Mouse (Mus musculus) midbrain, embryonic 11.5 days (tissue): ENCODE data around the gene Kif1b. TPM values are rescaled to one million over a fixed set of nuclear protein-coding genes. Genes with fewer than 3 reads are reported as not detected.
"Not testable (repeated sequence)": the region's sequence is repeated elsewhere in the genome, so short reads cannot be mapped to it uniquely, and the experiment has no call there.

Experiments used
- ATAC-seq: fragments of 200-750 bp; cut with Nextera tagmentation; 2 replicates; pipeline ENCODE4 v1.8.0; 2017; ENCODE audit warnings: moderate TSS enrichment, moderate library complexity; ENCODE audit not compliant: low FRiP score
- DNase-seq: peaks from one replicate; pipeline ENCODE4 v3.0.0; 2015; ENCODE audit warnings: low spot score; ENCODE audit errors: missing footprints
- H3K27ac ChIP-seq: fragments of 300-500 bp; sonication (generic); 2 replicates; pipeline ENCODE4 v1.5.1; 2014; ENCODE audit warnings: low read depth, low read length
- H3K27me3 ChIP-seq: fragments of 300-500 bp; sonication (generic); 2 replicates; pipeline ENCODE4 v1.6.1; 2014; ENCODE audit warnings: mild to moderate bottlenecking, low read length, moderate library complexity, mixed read lengths; ENCODE audit not compliant: control insufficient read depth, insufficient read depth
- H3K36me3 ChIP-seq: fragments of 300-500 bp; sonication (generic); 2 replicates; pipeline ENCODE4 v1.6.1; 2014; ENCODE audit warnings: mild to moderate bottlenecking, low read length, moderate library complexity, mixed read lengths; ENCODE audit not compliant: control insufficient read depth, insufficient read depth
- H3K4me1 ChIP-seq: fragments of 300-500 bp; sonication (generic); 2 replicates; pipeline ENCODE4 v1.6.1; 2014; ENCODE audit warnings: low read length; ENCODE audit not compliant: control insufficient read depth, insufficient read depth
- H3K4me2 ChIP-seq: fragments of 300-500 bp; sonication (generic); 2 replicates; pipeline ENCODE4 v1.6.1; 2014; ENCODE audit warnings: mild to moderate bottlenecking, moderate library complexity
- H3K4me3 ChIP-seq: fragments of 300-500 bp; sonication (generic); 2 replicates; pipeline ENCODE4 v1.5.1; 2014; ENCODE audit warnings: low read depth, low read length
- H3K9ac ChIP-seq: fragments of 300-500 bp; sonication (generic); 2 replicates; pipeline ENCODE4 v1.6.1; 2014; ENCODE audit warnings: low read length
- H3K9me3 ChIP-seq: fragments of 300-500 bp; sonication (generic); 2 replicates; pipeline ENCODE4 v1.6.1; 2016; ENCODE audit warnings: low read length; ENCODE audit not compliant: control insufficient read depth
- WGBS: fragments of 180-500 bp; shearing (Covaris S2); extraction: QIAGEN DNeasy Blood & Tissue Kit; methylation state at CpG from one replicate; pipeline ENCODE4 v1.1.7; 2014; 5-methylcytosine and 5-hydroxymethylcytosine counted together
- polyA plus RNA-seq: library from polyadenylated mRNA; unstranded; fragments of >200 nt; fragmentation: Nextera tagmentation; extraction: Ambion mirVana; gene quantifications from 2 replicates; pipeline ENCODE4 v1.2.1, GENCODE M21; 2014

The Kif1b gene
- polyA plus RNA-seq, 1 experiment from 2014 or later, result 95.0 TPM

GRCm38 (mm10) chr4:149254827-149255226, 52.7 kb downstream of the Kif1b start:
- peaks cover 4% of the 10 kb centered on the region for H3K36me3 ChIP-seq
- H3K4me3 ChIP-seq, result no peak overlapping the region
- H3K4me2 ChIP-seq, result no peak overlapping the region
- DNase-seq (no peak), ATAC-seq (peak; percentile 51)
- no peaks in the 10 kb centered on the region for H3K27me3 ChIP-seq
- WGBS, result 71% methylated on average over 4 of the region's 4 CpGs
- peak overlapping the region; percentile 88 for H3K27ac ChIP-seq
- no peak overlapping the region for H3K9ac ChIP-seq
- no peaks in the 10 kb centered on the region for H3K9me3 ChIP-seq
- peaks cover 24% of the 10 kb centered on the region for H3K4me1 ChIP-seq

DNA sequence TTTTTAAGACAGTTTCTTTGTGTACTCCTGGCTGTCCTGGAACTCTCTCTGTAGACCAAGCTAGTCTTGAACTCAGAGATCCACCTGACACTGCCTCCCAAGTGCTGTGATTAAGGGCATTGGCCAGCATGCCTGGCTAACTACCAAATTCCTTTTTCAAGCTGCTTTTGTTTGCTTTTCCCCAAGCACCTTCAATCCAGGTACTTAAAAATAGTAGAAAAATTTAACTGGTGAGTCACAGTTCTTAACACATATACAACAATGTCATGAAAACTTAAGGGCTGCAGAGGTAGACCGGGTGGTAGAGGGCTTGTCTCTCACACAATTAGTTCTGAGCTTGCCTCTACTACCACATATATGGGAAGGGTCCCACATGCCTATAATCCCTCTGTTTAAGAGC, 58.2 kb downstream of the Kif1b start:
- 94% methylated on average over 1 of the region's 1 CpGs for WGBS
- H3K27ac ChIP-seq, result no peak overlapping the region
- ATAC-seq (no peak), DNase-seq (no peak)
- H3K4me2 ChIP-seq, result no peak overlapping the region
- H3K27me3 ChIP-seq, result no peaks in the 10 kb centered on the region
- H3K36me3 ChIP-seq, result peaks cover 10% of the 10 kb centered on the region
- H3K9ac ChIP-seq, result no peak overlapping the region
- peaks cover 17% of the 10 kb centered on the region for H3K4me1 ChIP-seq
- no peak overlapping the region for H3K4me3 ChIP-seq
- no peaks in the 10 kb centered on the region for H3K9me3 ChIP-seq

GRCm38 (mm10) chr4:149247772-149248171, 59.7 kb downstream of the Kif1b start:
- no peak overlapping the region for H3K4me2 ChIP-seq
- peak; percentile 38; the same call in 1 of the 2 replicates for ATAC-seq
- DNase-seq, result peak; percentile 88
- H3K9ac ChIP-seq, result peak overlapping the region; percentile 44; the same call in 1 of the 2 replicates
- peaks cover 17% of the 10 kb centered on the region for H3K4me1 ChIP-seq
- peaks cover 16% of the 10 kb centered on the region for H3K36me3 ChIP-seq
- peak overlapping the region; percentile 88 for H3K27ac ChIP-seq
- H3K4me3 ChIP-seq, result no peak overlapping the region
- 68% methylated on average over 5 of the region's 5 CpGs for WGBS
- H3K27me3 ChIP-seq, result no peaks in the 10 kb centered on the region
- no peaks in the 10 kb centered on the region for H3K9me3 ChIP-seq

DNA sequence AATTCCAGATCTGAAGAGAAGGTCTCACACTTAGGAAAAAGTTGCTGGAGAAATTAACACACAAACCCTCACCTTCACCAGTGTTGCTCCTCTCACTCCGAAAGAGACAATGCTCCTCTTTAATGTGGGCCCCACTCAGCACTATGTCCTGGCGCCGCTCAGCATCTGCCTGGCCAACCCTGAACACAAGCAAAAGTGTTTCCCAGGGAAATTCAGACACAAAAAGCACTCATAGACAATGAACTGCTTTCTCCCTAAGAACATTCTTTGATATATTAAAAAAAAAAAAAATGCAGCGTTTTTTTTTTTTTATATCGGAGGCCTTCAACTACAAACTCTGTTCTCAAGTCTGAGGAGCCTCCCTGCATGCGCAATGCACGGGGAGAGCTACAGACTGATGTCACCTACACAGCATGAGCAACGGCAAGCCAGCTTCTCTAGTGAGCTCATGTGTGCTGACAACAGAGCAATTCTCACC, 60.3 kb downstream of the Kif1b start:
- DNase-seq (peak; percentile 93), ATAC-seq (peak; percentile 66; the same call in 1 of the 2 replicates)
- WGBS, result 39% methylated on average over 8 of the region's 8 CpGs
- H3K27me3 ChIP-seq, result no peaks in the 10 kb centered on the region
- no peak overlapping the region for H3K4me3 ChIP-seq
- H3K4me1 ChIP-seq, result peaks cover 17% of the 10 kb centered on the region
- H3K9ac ChIP-seq, result peak overlapping the region; percentile 51
- H3K36me3 ChIP-seq, result peaks cover 13% of the 10 kb centered on the region
- H3K27ac ChIP-seq, result peak overlapping the region; percentile 88
- H3K9me3 ChIP-seq, result no peaks in the 10 kb centered on the region
- H3K4me2 ChIP-seq, result peak overlapping the region; percentile 19; the same call in 1 of the 2 replicates

DNA sequence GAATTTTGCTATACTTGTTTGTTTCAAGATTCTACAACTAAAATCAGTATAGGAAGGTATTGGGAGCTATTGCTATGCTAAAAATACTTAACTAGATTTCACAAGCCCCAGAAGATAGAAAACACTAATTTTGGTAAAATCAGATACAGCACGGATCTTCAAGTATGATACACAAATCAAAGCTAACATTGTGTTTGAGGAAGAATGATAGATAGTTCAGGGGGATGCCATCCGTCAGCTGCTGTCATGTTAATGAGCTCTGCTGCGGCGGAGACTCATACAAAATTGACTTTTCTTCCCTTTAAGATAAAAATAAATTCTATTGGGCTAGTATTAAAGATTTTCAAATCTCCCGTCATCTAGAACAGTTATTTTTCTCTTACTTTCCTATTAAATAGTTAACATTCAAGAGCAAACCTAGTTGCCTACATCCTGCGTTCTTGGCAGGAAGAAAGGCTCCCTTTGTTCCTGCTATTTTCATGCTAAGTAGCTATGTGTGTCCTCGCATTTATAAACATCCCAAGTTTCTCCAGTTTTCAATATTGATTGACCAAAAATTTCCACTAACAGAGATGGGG, 60.8 kb downstream of the Kif1b start:
- WGBS, result 49% methylated on average over 7 of the region's 7 CpGs
- peak overlapping the region; percentile 51 for H3K9ac ChIP-seq
- H3K4me3 ChIP-seq, result no peak overlapping the region
- H3K4me2 ChIP-seq, result peak overlapping the region; percentile 19; the same call in 1 of the 2 replicates
- no peaks in the 10 kb centered on the region for H3K9me3 ChIP-seq
- DNase-seq (no peak), ATAC-seq (0 out of 2 replicates have a peak, but pooled peaks have one; percentile 42)
- H3K36me3 ChIP-seq, result peaks cover 13% of the 10 kb centered on the region
- no peaks in the 10 kb centered on the region for H3K27me3 ChIP-seq
- peaks cover 17% of the 10 kb centered on the region for H3K4me1 ChIP-seq
- peak overlapping the region; percentile 88 for H3K27ac ChIP-seq

GRCm38 (mm10) chr4:149237011-149237410, 70.5 kb downstream of the Kif1b start:
- 95% methylated on average over 15 of the region's 15 CpGs for WGBS
- Histone ChIP-seq H3K9me3 (no peaks in the 10 kb centered on the region), H3K36me3 (peaks cover 13% of the 10 kb centered on the region), H3K9ac (no peak overlapping the region), H3K27me3 (no peaks in the 10 kb centered on the region), H3K4me3 (no peak overlapping the region), H3K27ac (no peak overlapping the region), H3K4me2 (no peak overlapping the region), H3K4me1 (peaks cover 5% of the 10 kb centered on the region; the same call in 1 of the 2 replicates)
- ATAC-seq (no peak), DNase-seq (no peak)

- no peak for DNase-seq
- Histone ChIP-seq H3K9me3 (no peaks in the 10 kb centered on the region), H3K36me3 (peaks cover 13% of the 10 kb centered on the region), H3K4me1 (0 out of 2 replicates have a peak, but pooled peaks cover 2% of the 10 kb centered on the region), H3K4me3 (no peak overlapping the region), H3K9ac (no peak overlapping the region), H3K27me3 (no peaks in the 10 kb centered on the region), H3K4me2 (no peak overlapping the region), H3K27ac (no peak overlapping the region)
- ATAC-seq, result no peak
- 70% methylated on average over 9 of the region's 9 CpGs for WGBS
Measured at GRCm38 (mm10) chr4:149233938-149234337, 73.6 kb downstream of the Kif1b start.

DNA sequence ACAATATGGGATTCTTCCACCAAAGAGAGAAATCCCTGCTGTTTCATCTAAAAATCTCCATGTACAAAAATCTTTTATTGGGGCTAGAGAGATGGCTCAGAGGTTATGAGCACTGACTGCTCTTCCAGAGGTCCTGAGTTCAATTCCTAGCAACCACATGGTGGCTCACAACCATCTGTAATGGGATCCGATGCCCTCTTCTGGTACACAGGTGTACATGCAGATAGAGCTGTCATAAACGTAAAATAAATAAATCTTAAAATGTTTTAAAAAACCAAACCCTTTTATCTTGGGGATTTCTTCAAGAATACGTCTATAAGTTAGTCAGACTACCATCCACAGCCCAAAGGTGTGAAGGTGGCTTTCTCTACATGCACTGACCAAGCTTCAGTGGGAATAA, 78.8 kb downstream of the Kif1b start:
- H3K36me3 ChIP-seq, H3K4me2 ChIP-seq, DNase-seq, H3K4me1 ChIP-seq, H3K9ac ChIP-seq, H3K9me3 ChIP-seq, H3K27ac ChIP-seq, ATAC-seq, H3K4me3 ChIP-seq, H3K27me3 ChIP-seq: not testable (repeated sequence)
- WGBS, result 93% methylated on average over 3 of the region's 3 CpGs

GRCm38 (mm10) chr4:149228256-149228655, 79.2 kb downstream of the Kif1b start:
- no peaks in the 10 kb centered on the region; the same call in 1 of the 2 replicates for H3K9me3 ChIP-seq
- H3K4me3 ChIP-seq, result no peak overlapping the region
- H3K27me3 ChIP-seq, result no peaks in the 10 kb centered on the region
- H3K36me3 ChIP-seq, result peaks cover 10% of the 10 kb centered on the region; the same call in 1 of the 2 replicates
- WGBS, result 92% methylated on average over 3 of the region's 3 CpGs
- ATAC-seq (no peak), DNase-seq (no peak)
- no peak overlapping the region for H3K4me2 ChIP-seq
- no peak overlapping the region for H3K27ac ChIP-seq
- H3K9ac ChIP-seq, result no peak overlapping the region
- no peaks in the 10 kb centered on the region for H3K4me1 ChIP-seq
